Mouse (Mus musculus): Measurements from ENCODE around the gene Wbp4. TPM values are rescaled to one million over a fixed set of nuclear protein-coding genes. Genes with fewer than 3 reads are reported as not detected.
"Not testable (repeated sequence)": the region's sequence is repeated elsewhere in the genome, so short reads cannot be mapped to it uniquely, and the experiment has no call there.

Gene Wbp4
- polyA plus RNA-seq, 1 experiment from 2014 or later, result 38.9 TPM

DNA sequence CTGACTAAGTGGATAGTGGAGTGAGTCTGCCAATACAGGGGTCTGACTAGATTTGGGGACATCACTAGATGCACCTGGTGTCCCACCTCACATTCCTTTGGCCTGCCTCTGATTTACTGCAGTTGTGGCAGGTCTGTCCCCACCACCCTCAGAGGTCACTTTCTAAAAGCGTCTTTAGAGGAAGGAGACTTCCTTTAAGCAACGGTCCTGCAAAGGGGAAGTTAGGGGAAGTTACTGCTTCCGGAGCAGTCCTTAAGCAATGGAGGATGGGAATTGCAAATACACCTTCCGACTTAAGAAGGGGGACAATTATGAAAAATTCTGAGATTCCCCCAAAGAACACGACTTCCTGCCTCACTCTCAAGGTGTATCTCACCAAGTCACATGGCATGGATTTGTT lies 39.9 kb downstream of the Wbp4 start:
- no peaks in the 10 kb centered on the region for H3K27me3 ChIP-seq (replicated peaks; ENCODE audit: control insufficient read depth, insufficient read depth, low read length)
- H3K9ac ChIP-seq (ENCODE audit: low read depth, low read length), result no peak overlapping the region
- no peak for ATAC-seq
- no peak overlapping the region for H3K4me2 ChIP-seq (ENCODE audit: low read length)
- H3K9me3 ChIP-seq (ENCODE audit: control insufficient read depth, low read length), result peaks cover 3% of the 10 kb centered on the region; the same call in 1 of the 2 replicates
- 86% methylated on average over 5 of the region's 5 CpGs for WGBS
- no peak overlapping the region for H3K4me3 ChIP-seq (ENCODE audit: low read length)
- no peak overlapping the region for H3K27ac ChIP-seq (ENCODE audit: low read depth, low read length)
- H3K4me1 ChIP-seq (ENCODE audit: control insufficient read depth, insufficient read depth, low read depth, low read length), result peaks cover 7% of the 10 kb centered on the region
- H3K36me3 ChIP-seq (ENCODE audit: control insufficient read depth, insufficient read depth, low read length), result no peaks in the 10 kb centered on the region

DNA sequence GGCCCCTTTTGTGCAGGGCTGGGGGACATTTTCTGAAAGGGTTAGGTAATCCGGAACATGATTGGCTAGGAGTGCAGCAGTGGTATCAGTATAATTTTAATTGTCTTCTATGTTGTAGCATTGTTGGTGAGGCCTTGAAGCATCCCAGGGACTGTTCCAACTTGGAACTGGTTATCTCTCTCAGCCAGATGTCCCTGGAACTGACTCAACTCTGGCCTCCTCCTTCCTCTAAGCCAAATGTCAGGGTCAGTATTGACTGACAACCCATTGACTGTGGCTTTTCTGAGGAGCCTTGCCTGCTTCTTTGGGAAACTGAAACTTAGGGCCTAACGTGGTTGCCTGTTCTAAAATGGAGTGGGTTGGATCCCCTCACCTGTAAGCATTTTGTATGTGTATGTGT lies 40.7 kb downstream of the Wbp4 start:
- H3K27ac ChIP-seq (ENCODE audit: low read depth, low read length), result no peak overlapping the region
- H3K27me3 ChIP-seq (replicated peaks; ENCODE audit: control insufficient read depth, insufficient read depth, low read length), result no peaks in the 10 kb centered on the region
- no peak overlapping the region for H3K4me2 ChIP-seq (ENCODE audit: low read length)
- H3K9me3 ChIP-seq (ENCODE audit: control insufficient read depth, low read length), result peaks cover 3% of the 10 kb centered on the region; the same call in 1 of the 2 replicates
- no peak for ATAC-seq
- no peak overlapping the region for H3K9ac ChIP-seq (ENCODE audit: low read depth, low read length)
- WGBS, result 85% methylated on average over 2 of the region's 2 CpGs
- H3K4me1 ChIP-seq (ENCODE audit: control insufficient read depth, insufficient read depth, low read depth, low read length), result peaks cover 5% of the 10 kb centered on the region
- H3K4me3 ChIP-seq (ENCODE audit: low read length), result no peak overlapping the region
- H3K36me3 ChIP-seq (ENCODE audit: control insufficient read depth, insufficient read depth, low read length), result no peaks in the 10 kb centered on the region

DNA sequence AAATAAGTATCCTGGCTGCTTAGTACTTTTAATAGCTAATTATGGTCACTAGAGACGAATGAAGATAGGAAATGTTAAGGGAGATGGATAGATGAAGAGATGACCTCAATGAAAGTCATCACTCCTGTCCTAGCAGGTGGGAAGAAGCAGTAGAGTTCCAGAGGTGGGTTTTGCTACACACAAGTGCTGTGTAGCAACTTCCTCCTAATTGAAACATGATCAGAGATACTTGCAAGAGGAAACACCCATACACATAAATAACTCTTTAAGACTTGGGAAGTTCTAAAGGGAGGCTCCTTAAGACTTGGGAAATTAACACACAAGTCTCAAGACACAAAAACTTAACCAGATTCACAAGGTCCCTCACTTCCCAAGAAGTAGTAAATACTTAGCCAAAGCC lies 47.3 kb downstream of the Wbp4 start:
- H3K27me3 ChIP-seq (replicated peaks; ENCODE audit: control insufficient read depth, insufficient read depth, low read length), result no peaks in the 10 kb centered on the region
- H3K9ac ChIP-seq (ENCODE audit: low read depth, low read length), result no peak overlapping the region
- no peak for ATAC-seq
- WGBS, result 83% methylated on average over 1 of the region's 1 CpGs
- H3K36me3 ChIP-seq (ENCODE audit: control insufficient read depth, insufficient read depth, low read length), result no peaks in the 10 kb centered on the region
- peaks cover 3% of the 10 kb centered on the region; the same call in 1 of the 2 replicates for H3K9me3 ChIP-seq (ENCODE audit: control insufficient read depth, low read length)
- no peak overlapping the region for H3K27ac ChIP-seq (ENCODE audit: low read depth, low read length)
- H3K4me2 ChIP-seq (ENCODE audit: low read length), result no peak overlapping the region
- H3K4me3 ChIP-seq (ENCODE audit: low read length), result no peak overlapping the region
- no peaks in the 10 kb centered on the region for H3K4me1 ChIP-seq (ENCODE audit: control insufficient read depth, insufficient read depth, low read depth, low read length)

DNA sequence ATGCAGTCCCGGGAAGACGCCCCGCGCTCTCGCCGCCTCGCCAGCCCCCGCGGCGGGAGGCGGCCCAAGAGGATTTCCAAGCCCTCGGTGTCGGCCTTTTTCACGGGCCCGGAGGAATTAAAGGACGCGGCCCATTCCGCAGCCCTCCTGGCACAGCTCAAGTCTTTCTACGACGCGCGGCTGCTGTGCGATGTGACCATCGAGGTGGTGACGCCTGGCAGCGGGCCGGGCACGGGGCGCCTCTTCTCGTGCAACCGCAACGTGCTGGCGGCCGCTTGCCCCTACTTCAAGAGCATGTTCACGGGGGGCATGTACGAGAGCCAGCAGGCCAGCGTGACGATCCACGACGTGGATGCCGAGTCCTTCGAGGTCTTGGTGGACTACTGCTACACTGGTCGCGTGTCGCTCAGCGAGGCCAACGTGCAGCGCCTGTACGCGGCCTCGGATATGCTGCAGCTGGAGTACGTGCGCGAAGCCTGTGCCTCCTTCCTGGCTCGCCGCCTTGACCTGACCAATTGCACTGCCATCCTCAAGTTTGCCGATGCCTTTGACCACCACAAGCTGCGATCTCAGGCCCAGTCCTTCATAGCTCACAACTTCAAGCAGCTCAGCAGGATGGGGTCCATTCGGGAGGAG lies 54.5 kb downstream of the Wbp4 start:
- peak; percentile 60 for ATAC-seq
- Histone ChIP-seq H3K4me2 (ENCODE audit: low read length) (peak overlapping the region; percentile 58), H3K4me3 (ENCODE audit: low read length) (peak overlapping the region; percentile 65), H3K27ac (ENCODE audit: low read depth, low read length) (peak overlapping the region; percentile 90), H3K9ac (ENCODE audit: low read depth, low read length) (peak overlapping the region; percentile 81)
- not testable (repeated sequence) for H3K9me3 ChIP-seq (ENCODE audit: control insufficient read depth, low read length); H3K4me1 ChIP-seq (ENCODE audit: control insufficient read depth, insufficient read depth, low read depth, low read length); H3K36me3 ChIP-seq (ENCODE audit: control insufficient read depth, insufficient read depth, low read length); H3K27me3 ChIP-seq (replicated peaks; ENCODE audit: control insufficient read depth, insufficient read depth, low read length)
- 57% methylated on average over 5 of the region's 59 CpGs for WGBS

DNA sequence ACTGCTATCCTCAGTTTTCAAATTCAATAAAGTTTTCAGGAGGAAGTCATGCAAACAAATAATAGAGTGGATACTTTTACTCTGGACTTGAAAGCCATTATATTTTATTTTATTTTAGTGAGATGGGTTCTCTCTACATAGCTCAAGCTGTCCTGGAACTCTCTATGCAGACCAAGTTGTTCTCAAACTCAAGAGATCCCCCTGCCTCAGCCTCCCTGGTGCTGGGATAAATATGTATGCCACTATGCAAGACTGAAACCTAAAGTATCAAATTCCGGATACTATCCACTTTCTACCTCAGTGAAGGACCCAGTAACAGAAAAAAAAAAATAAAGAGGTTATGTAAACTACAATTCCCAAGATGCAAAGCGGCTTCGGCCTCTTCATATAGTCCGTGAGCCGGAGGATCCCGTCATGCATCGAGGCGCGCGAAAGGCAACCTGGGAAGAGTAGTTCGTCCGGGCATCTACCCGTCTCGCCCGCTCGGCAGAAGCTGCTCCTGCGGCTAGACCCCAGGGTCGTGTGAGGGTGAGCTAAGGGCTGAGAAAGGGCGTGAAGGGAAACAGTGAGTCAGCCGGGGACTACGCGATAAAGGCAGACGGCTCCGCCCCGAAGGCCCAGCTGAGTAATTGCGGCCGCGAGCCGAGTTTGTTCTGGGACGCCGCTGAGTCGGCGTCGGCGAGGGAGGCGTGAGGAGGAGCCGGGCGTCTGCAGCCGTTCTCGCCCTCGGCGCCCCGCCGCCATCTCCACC lies 55.2 kb downstream of the Wbp4 start, which contains the start of gene Kbtbd7:
Gene Kbtbd7 (plus strand): TSS at position 533 of the 751 bp plus-strand sequence.
- ATAC-seq, result peak; percentile 99
- H3K27me3 ChIP-seq (replicated peaks; ENCODE audit: control insufficient read depth, insufficient read depth, low read length), result no peaks in the 10 kb centered on the region
- peaks cover 8% of the 10 kb centered on the region; the same call in 1 of the 2 replicates for H3K36me3 ChIP-seq (ENCODE audit: control insufficient read depth, insufficient read depth, low read length)
- peaks cover 4% of the 10 kb centered on the region; the same call in 1 of the 2 replicates for H3K9me3 ChIP-seq (ENCODE audit: control insufficient read depth, low read length)
- no peaks in the 10 kb centered on the region for H3K4me1 ChIP-seq (ENCODE audit: control insufficient read depth, insufficient read depth, low read depth, low read length)
- H3K27ac ChIP-seq (ENCODE audit: low read depth, low read length), result peak within 1 kb of the TSS; percentile 90
- under 1% methylated on average over 20 of the region's 44 CpGs for WGBS
- H3K4me2 ChIP-seq (ENCODE audit: low read length), result peak within 1 kb of the TSS; percentile 58
- peak within 1 kb of the TSS; percentile 81 for H3K9ac ChIP-seq (ENCODE audit: low read depth, low read length)
- H3K4me3 ChIP-seq (ENCODE audit: low read length), result peak within 1 kb of the TSS; percentile 65

DNA sequence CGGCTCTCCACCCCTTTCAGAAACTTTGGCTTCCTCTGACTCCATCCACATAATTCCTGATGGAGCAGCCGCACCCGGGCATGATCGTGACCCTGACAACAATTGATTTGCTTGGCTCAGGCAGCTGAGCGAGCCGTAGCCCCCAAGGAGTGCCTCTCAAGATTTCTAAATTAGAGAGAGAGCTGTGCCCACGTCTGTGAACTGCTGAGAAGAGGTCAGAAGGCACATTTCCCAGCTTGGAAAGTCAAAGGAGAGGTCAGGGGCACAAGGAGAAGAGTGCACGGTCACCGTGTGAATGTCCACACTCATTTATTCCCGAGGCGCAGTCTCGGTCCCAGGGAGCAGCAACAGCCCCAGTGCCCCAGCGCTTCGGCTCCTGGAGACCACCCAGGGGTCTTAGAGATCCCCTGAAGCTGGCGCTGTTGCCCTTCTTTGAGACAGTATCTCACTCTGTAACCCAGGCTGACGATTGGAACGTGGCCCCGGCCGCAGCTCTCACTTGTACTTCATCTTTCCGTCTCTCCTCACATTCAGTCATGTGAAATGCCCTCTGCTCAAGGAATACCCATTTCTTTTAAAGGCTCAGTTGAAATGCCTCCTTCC lies 61.1 kb downstream of the Wbp4 start:
- no peaks in the 10 kb centered on the region for H3K4me1 ChIP-seq (ENCODE audit: control insufficient read depth, insufficient read depth, low read depth, low read length)
- no peaks in the 10 kb centered on the region for H3K9me3 ChIP-seq (ENCODE audit: control insufficient read depth, low read length)
- no peak overlapping the region for H3K4me3 ChIP-seq (ENCODE audit: low read length)
- peaks cover 2% of the 10 kb centered on the region; the same call in 1 of the 2 replicates for H3K36me3 ChIP-seq (ENCODE audit: control insufficient read depth, insufficient read depth, low read length)
- no peak overlapping the region for H3K9ac ChIP-seq (ENCODE audit: low read depth, low read length)
- H3K27me3 ChIP-seq (replicated peaks; ENCODE audit: control insufficient read depth, insufficient read depth, low read length), result no peaks in the 10 kb centered on the region
- ATAC-seq, result peak; percentile 50; the same call in 1 of the 2 replicates
- H3K4me2 ChIP-seq (ENCODE audit: low read length), result peak overlapping the region; percentile 12; the same call in 1 of the 2 replicates
- WGBS, result 28% methylated on average over 20 of the region's 20 CpGs
- no peak overlapping the region for H3K27ac ChIP-seq (ENCODE audit: low read depth, low read length)

DNA sequence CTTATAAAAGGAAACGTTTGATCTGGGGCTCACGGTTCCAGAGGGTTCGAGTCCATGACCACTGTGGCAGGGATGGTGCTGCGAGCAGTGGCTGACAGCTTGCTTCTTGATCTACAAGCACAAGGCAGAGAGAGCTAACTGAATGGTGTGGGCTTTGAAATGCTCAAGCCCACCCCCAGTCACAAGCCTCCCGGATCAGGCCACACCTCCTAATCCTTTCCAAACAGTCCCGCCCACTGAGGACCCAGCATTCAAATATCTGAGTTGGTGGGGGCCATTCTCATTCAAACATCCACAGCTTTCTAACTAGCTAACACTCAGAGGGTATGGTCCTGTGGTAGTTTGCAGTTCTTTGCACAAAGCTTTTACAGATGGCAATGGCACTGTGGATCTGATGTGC lies 68.2 kb downstream of the Wbp4 start:
- Histone ChIP-seq H3K9me3 (ENCODE audit: control insufficient read depth, low read length) (no peaks in the 10 kb centered on the region), H3K4me2 (ENCODE audit: low read length) (no peak overlapping the region), H3K4me1 (ENCODE audit: control insufficient read depth, insufficient read depth, low read depth, low read length) (no peaks in the 10 kb centered on the region), H3K27me3 (replicated peaks; ENCODE audit: control insufficient read depth, insufficient read depth, low read length) (no peaks in the 10 kb centered on the region), H3K9ac (ENCODE audit: low read depth, low read length) (no peak overlapping the region), H3K4me3 (ENCODE audit: low read length) (no peak overlapping the region), H3K36me3 (ENCODE audit: control insufficient read depth, insufficient read depth, low read length) (peaks cover 6% of the 10 kb centered on the region; the same call in 1 of the 2 replicates), H3K27ac (ENCODE audit: low read depth, low read length) (no peak overlapping the region)
- WGBS, result 83% methylated on average over 6 of the region's 6 CpGs
- no peak for ATAC-seq

DNA sequence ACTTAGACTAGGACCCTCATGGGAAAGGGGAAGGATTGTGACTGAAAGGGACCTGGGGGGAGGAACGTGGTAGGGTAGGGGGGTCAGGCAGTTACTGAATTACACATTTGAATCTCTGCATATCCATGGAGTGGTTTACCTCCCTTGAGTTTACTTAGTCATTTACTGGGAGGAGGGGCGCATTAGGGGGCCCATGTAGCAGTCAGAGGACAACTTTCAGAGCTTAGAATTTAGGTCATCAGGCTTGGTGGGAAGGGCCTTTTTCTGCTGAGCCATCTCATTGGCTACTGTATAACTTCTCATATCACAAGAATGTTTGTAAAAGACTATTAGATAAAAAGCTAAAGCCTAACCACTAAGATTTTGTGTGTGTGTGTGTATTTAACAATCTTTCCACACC lies 70.7 kb downstream of the Wbp4 start:
- H3K4me3 ChIP-seq (ENCODE audit: low read length), result no peak overlapping the region
- WGBS, result 84% methylated on average over 2 of the region's 2 CpGs
- H3K27ac ChIP-seq (ENCODE audit: low read depth, low read length), result no peak overlapping the region
- ATAC-seq, result no peak
- peaks cover 10% of the 10 kb centered on the region; the same call in 1 of the 2 replicates for H3K36me3 ChIP-seq (ENCODE audit: control insufficient read depth, insufficient read depth, low read length)
- H3K9me3 ChIP-seq (ENCODE audit: control insufficient read depth, low read length), result no peaks in the 10 kb centered on the region
- no peaks in the 10 kb centered on the region for H3K27me3 ChIP-seq (replicated peaks; ENCODE audit: control insufficient read depth, insufficient read depth, low read length)
- no peak overlapping the region for H3K4me2 ChIP-seq (ENCODE audit: low read length)
- H3K9ac ChIP-seq (ENCODE audit: low read depth, low read length), result no peak overlapping the region
- H3K4me1 ChIP-seq (ENCODE audit: control insufficient read depth, insufficient read depth, low read depth, low read length), result no peaks in the 10 kb centered on the region

Measured in hindbrain, embryonic 16.5 days (tissue).